Mouse (Mus musculus): ENCODE measurements around the gene Ccl4.

The Ccl4 gene

DNA sequence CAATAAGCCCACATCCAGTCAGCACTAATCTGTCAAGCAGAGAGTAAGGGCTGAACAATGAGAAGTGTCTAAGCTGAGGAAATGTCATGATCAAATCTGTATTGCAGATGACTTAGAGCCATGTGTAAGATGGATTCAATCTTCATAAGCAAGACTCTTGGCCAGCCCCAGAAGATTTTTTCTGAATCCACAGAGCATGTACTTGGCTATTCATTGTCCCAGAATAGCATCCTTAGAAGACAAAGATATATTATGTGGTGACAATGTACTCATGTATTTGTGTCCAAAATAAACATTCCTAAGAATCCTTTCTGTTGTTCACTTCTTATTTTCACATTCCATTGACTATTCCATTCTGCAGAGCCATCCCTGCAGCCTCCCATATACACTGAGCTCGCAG is 27.5 kb downstream of the Ccl4 start:
- no peak for DNase-seq

DNA sequence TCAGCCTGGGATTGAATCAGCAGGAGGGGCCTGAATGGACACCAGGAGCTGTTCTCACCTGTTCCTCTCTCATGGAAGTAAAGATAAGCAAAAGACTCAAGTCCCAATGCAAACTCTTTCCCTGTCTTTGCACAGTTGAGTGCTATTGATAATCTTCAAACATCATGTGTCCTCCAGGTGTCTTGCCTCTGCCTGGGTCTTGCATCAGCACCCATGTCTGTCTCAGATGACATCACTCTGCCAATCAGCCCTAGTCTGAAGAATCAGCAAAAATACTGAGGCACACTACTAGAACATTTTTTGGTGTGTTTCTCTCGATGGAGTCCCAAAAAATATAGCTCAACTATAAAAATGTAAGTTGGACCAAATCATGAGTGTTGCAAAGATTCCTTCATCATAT is 29.6 kb downstream of the Ccl4 start:
- no peak for DNase-seq

DNA sequence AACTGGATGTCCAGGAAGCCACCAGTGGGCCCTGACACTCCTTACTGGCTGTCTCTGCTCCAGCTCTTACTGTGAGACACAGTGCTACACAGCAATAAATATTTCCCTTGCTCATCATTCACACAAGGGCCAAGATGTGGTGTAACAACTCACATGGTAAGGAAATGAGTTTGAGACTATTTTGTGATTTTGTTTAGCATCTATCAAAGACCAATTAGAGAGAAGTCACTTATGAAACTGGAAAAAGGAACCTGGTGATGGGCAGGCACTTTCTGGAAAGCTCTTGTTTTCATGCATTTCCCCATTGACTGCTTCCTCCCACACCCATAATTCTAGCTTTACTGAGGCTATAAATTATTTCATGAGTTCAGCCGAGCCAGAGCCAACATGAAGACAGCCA is 41.3 kb downstream of the Ccl4 start, which contains the start of gene Wfdc17:
Gene Wfdc17 (plus strand): TSS at position 287 of the 400 bp plus-strand sequence.
- no peak for DNase-seq

DNA sequence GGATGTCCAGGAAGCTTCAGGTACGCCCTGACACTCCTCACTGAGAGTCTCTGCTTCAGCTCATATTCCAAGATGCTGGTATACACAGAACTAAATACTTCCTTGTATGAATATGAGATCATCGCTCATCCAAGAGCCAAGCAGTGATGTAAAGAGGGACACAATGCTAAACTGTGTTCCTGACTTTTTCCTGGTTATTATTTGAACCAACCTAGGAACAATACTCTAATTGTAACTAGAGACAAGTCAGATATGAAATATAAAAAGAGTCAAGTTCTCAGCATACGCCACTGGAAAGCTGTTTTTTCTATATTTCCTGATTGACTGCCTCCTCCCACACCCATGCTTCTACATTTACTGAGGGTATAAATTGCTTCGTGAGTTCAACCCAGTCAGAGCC is 46.3 kb downstream of the Ccl4 start, which contains the start of gene Wfdc18:
Gene Wfdc18 (plus strand): TSS at position 301 of the 400 bp plus-strand sequence.
- no peak for DNase-seq

DNA sequence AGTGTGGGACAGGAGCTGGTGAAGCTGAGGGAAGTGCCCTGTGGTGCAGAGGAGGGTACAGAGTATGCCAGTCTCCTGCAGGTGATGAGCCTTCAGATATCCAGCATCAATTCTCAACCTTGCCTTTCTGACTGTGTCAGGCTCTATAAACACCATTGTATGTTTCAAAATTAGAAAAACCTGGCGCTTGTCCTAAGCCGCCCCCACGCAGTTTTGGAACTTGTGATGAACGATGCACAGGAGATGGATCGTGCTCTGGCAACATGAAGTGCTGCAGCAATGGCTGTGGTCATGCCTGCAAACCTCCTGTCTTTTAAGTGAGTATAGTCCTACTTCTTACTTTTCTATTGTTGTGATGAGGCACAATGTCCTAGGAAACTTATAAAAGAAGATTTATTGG is 47.3 kb downstream of the Ccl4 start:
- DNase-seq, result no peak

DNA sequence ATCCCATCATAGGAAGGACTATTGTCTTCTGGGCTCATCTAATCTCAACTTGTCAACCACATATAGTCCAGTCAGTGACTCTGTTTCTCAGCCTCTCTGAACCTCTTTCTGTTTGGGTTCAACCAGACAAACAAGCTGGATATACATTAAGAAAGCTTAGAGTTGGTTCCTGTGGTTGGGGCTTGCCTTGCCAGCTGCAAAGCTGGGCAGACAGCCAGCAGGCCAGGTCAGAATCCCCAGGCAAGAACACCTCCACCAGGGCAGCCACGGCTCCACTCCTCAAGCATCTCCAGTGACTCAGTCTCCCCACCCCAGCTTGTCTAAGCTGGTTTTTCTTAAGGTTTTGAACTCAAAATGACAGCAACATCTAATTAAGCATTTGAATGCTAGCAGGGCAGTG is 50.3 kb downstream of the Ccl4 start:
- no peak for DNase-seq

DNA sequence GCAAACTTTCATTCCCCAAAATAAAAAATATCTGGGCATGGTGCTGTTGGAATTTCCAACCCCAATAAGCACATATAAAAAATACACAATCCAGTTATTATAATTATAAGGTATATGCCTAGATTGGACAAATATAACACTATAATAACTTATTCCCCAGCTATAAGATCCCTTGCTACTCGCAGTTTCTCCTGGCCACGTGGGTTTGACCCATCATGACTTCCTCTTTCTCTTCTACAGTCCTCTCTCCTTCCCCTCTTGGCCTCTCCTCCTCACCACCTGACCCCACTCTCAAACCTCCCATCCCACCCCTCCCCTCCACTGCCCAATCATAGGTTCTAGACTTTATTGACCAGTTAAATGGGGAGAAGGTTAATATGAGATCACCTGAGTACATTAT is 51.5 kb downstream of the Ccl4 start:
- DNase-seq, result no peak

All from embryo, embryonic 11 days (tissue).